Mouse (Mus musculus): ENCODE measurements around the gene Traf7. TPM values are rescaled to one million over a fixed set of nuclear protein-coding genes. Genes with fewer than 3 reads are reported as not detected.

Traf7 gene
- polyA plus RNA-seq, 1 experiment from 2014 or later, result 80.6 TPM

- H3K9me3 ChIP-seq (replicated peaks; ENCODE audit: control insufficient read depth, low read length), result no peaks in the 10 kb centered on the region
- no peak overlapping the region for H3K27ac ChIP-seq (ENCODE audit: low read length)
- peaks cover 8% of the 10 kb centered on the region; the same call in 1 of the 2 replicates for H3K4me1 ChIP-seq (ENCODE audit: control insufficient read depth, insufficient read depth, low read length)
- H3K9ac ChIP-seq (ENCODE audit: low read length), result no peak overlapping the region
- H3K4me2 ChIP-seq (ENCODE audit: low read depth, low read length), result 0 out of 2 replicates have a peak overlapping the region, but pooled peaks have one; percentile 5
- 0 out of 2 replicates have a peak, but pooled peaks have one; percentile 23 for ATAC-seq (ENCODE audit: insufficient read depth, low FRiP score)
- no peaks in the 10 kb centered on the region for H3K27me3 ChIP-seq (ENCODE audit: control insufficient read depth, insufficient read depth, low read length)
- no peak overlapping the region for H3K4me3 ChIP-seq (replicated peaks; ENCODE audit: low read length)
- peaks cover 16% of the 10 kb centered on the region; the same call in 1 of the 2 replicates for H3K36me3 ChIP-seq (ENCODE audit: control insufficient read depth, insufficient read depth, low read length)
- 28% methylated on average over 36 of the region's 36 CpGs for WGBS
Measured at GRCm38 (mm10) chr17:24506332-24507070, 21.2 kb downstream of the Traf7 start.

- Histone ChIP-seq H3K9me3 (replicated peaks; ENCODE audit: control insufficient read depth, low read length) (no peaks in the 10 kb centered on the region), H3K4me1 (ENCODE audit: control insufficient read depth, insufficient read depth, low read length) (peaks cover 8% of the 10 kb centered on the region; the same call in 1 of the 2 replicates), H3K9ac (ENCODE audit: low read length) (no peak overlapping the region), H3K27ac (ENCODE audit: low read length) (no peak overlapping the region), H3K4me2 (ENCODE audit: low read depth, low read length) (no peak overlapping the region), H3K4me3 (replicated peaks; ENCODE audit: low read length) (no peak overlapping the region), H3K36me3 (ENCODE audit: control insufficient read depth, insufficient read depth, low read length) (peaks cover 16% of the 10 kb centered on the region; the same call in 1 of the 2 replicates), H3K27me3 (ENCODE audit: control insufficient read depth, insufficient read depth, low read length) (no peaks in the 10 kb centered on the region)
- no peak for ATAC-seq (ENCODE audit: insufficient read depth, low FRiP score)
- 91% methylated on average over 30 of the region's 30 CpGs for WGBS
Measured at GRCm38 (mm10) chr17:24505286-24505955, 22.3 kb downstream of the Traf7 start.

- Histone ChIP-seq H3K9me3 (replicated peaks; ENCODE audit: control insufficient read depth, low read length) (no peaks in the 10 kb centered on the region), H3K27ac (ENCODE audit: low read length) (no peak overlapping the region), H3K4me1 (ENCODE audit: control insufficient read depth, insufficient read depth, low read length) (peaks cover 8% of the 10 kb centered on the region; the same call in 1 of the 2 replicates), H3K4me3 (replicated peaks; ENCODE audit: low read length) (no peak overlapping the region), H3K4me2 (ENCODE audit: low read depth, low read length) (no peak overlapping the region), H3K9ac (ENCODE audit: low read length) (no peak overlapping the region), H3K27me3 (ENCODE audit: control insufficient read depth, insufficient read depth, low read length) (no peaks in the 10 kb centered on the region), H3K36me3 (ENCODE audit: control insufficient read depth, insufficient read depth, low read length) (peaks cover 4% of the 10 kb centered on the region; the same call in 1 of the 2 replicates)
- WGBS, result 88% methylated on average over 10 of the region's 10 CpGs
- no peak for ATAC-seq (ENCODE audit: insufficient read depth, low FRiP score)
Measured at GRCm38 (mm10) chr17:24504085-24504484, 23.7 kb downstream of the Traf7 start.

GRCm38 (mm10) chr17:24502208-24502607, 25.5 kb downstream of the Traf7 start:
- no peaks in the 10 kb centered on the region for H3K9me3 ChIP-seq (replicated peaks; ENCODE audit: control insufficient read depth, low read length)
- H3K4me3 ChIP-seq (replicated peaks; ENCODE audit: low read length), result no peak overlapping the region
- H3K27ac ChIP-seq (ENCODE audit: low read length), result no peak overlapping the region
- no peaks in the 10 kb centered on the region for H3K36me3 ChIP-seq (ENCODE audit: control insufficient read depth, insufficient read depth, low read length)
- H3K4me2 ChIP-seq (ENCODE audit: low read depth, low read length), result no peak overlapping the region
- H3K9ac ChIP-seq (ENCODE audit: low read length), result no peak overlapping the region
- no peak for ATAC-seq (ENCODE audit: insufficient read depth, low FRiP score)
- 48% methylated on average over 11 of the region's 11 CpGs for WGBS
- peaks cover 5% of the 10 kb centered on the region; the same call in 1 of the 2 replicates for H3K4me1 ChIP-seq (ENCODE audit: control insufficient read depth, insufficient read depth, low read length)
- H3K27me3 ChIP-seq (ENCODE audit: control insufficient read depth, insufficient read depth, low read length), result no peaks in the 10 kb centered on the region

- Histone ChIP-seq H3K4me2 (ENCODE audit: low read depth, low read length) (no peak overlapping the region), H3K4me1 (ENCODE audit: control insufficient read depth, insufficient read depth, low read length) (no peaks in the 10 kb centered on the region), H3K9me3 (replicated peaks; ENCODE audit: control insufficient read depth, low read length) (no peaks in the 10 kb centered on the region), H3K27ac (ENCODE audit: low read length) (no peak overlapping the region), H3K36me3 (ENCODE audit: control insufficient read depth, insufficient read depth, low read length) (no peaks in the 10 kb centered on the region), H3K9ac (ENCODE audit: low read length) (no peak overlapping the region), H3K4me3 (replicated peaks; ENCODE audit: low read length) (no peak overlapping the region), H3K27me3 (ENCODE audit: control insufficient read depth, insufficient read depth, low read length) (no peaks in the 10 kb centered on the region)
- ATAC-seq (ENCODE audit: insufficient read depth, low FRiP score), result no peak
- 71% methylated on average over 1 of the region's 1 CpGs for WGBS
Measured at GRCm38 (mm10) chr17:24496026-24496425, 31.7 kb downstream of the Traf7 start.

GRCm38 (mm10) chr17:24495443-24495842, 32.3 kb downstream of the Traf7 start:
- no peak for ATAC-seq (ENCODE audit: insufficient read depth, low FRiP score)

GRCm38 (mm10) chr17:24494627-24495335, 33.0 kb downstream of the Traf7 start:
- peaks cover 6% of the 10 kb centered on the region; the same call in 1 of the 2 replicates for H3K27me3 ChIP-seq (ENCODE audit: control insufficient read depth, insufficient read depth, low read length)
- H3K9ac ChIP-seq (ENCODE audit: low read length), result 0 out of 2 replicates have a peak overlapping the region, but pooled peaks have one; percentile 10
- H3K9me3 ChIP-seq (replicated peaks; ENCODE audit: control insufficient read depth, low read length), result no peaks in the 10 kb centered on the region
- peaks cover 2% of the 10 kb centered on the region; the same call in 1 of the 2 replicates for H3K4me1 ChIP-seq (ENCODE audit: control insufficient read depth, insufficient read depth, low read length)
- H3K36me3 ChIP-seq (ENCODE audit: control insufficient read depth, insufficient read depth, low read length), result no peaks in the 10 kb centered on the region
- no peak overlapping the region for H3K4me3 ChIP-seq (replicated peaks; ENCODE audit: low read length)
- no peak overlapping the region for H3K27ac ChIP-seq (ENCODE audit: low read length)
- H3K4me2 ChIP-seq (ENCODE audit: low read depth, low read length), result no peak overlapping the region
- no peak for ATAC-seq (ENCODE audit: insufficient read depth, low FRiP score)
- 42% methylated on average over 2 of the region's 2 CpGs for WGBS

More at GRCm38 (mm10) chr17:24495443-24495842, 32.3 kb downstream of the Traf7 start:
- Histone ChIP-seq H3K4me3 (replicated peaks; ENCODE audit: low read length) (no peak overlapping the region), H3K4me1 (ENCODE audit: control insufficient read depth, insufficient read depth, low read length) (no peaks in the 10 kb centered on the region), H3K4me2 (ENCODE audit: low read depth, low read length) (no peak overlapping the region), H3K9ac (ENCODE audit: low read length) (0 out of 2 replicates have a peak overlapping the region, but pooled peaks have one; percentile 10), H3K9me3 (replicated peaks; ENCODE audit: control insufficient read depth, low read length) (no peaks in the 10 kb centered on the region), H3K27ac (ENCODE audit: low read length) (no peak overlapping the region), H3K36me3 (ENCODE audit: control insufficient read depth, insufficient read depth, low read length) (no peaks in the 10 kb centered on the region), H3K27me3 (ENCODE audit: control insufficient read depth, insufficient read depth, low read length) (0 out of 2 replicates have a peak, but pooled peaks cover under 1% of the 10 kb centered on the region)
- 84% methylated on average over 3 of the region's 3 CpGs for WGBS

GRCm38 (mm10) chr17:24490399-24490798, 37.3 kb downstream of the Traf7 start:
- 75% methylated on average over 4 of the region's 4 CpGs for WGBS
- Histone ChIP-seq H3K36me3 (ENCODE audit: control insufficient read depth, insufficient read depth, low read length) (no peaks in the 10 kb centered on the region), H3K27ac (ENCODE audit: low read length) (no peak overlapping the region), H3K4me2 (ENCODE audit: low read depth, low read length) (no peak overlapping the region), H3K9ac (ENCODE audit: low read length) (no peak overlapping the region), H3K4me1 (ENCODE audit: control insufficient read depth, insufficient read depth, low read length) (peaks cover 10% of the 10 kb centered on the region), H3K9me3 (replicated peaks; ENCODE audit: control insufficient read depth, low read length) (no peaks in the 10 kb centered on the region), H3K27me3 (ENCODE audit: control insufficient read depth, insufficient read depth, low read length) (peaks cover 20% of the 10 kb centered on the region), H3K4me3 (replicated peaks; ENCODE audit: low read length) (no peak overlapping the region)
- no peak for ATAC-seq (ENCODE audit: insufficient read depth, low FRiP score)
